Mouse (Mus musculus): ENCODE measurements around the gene Gm3164.
"Not testable (repeated sequence)": the region's sequence is repeated elsewhere in the genome, so short reads cannot be mapped to it uniquely, and the experiment has no call there.

Gm3164 gene

DNA sequence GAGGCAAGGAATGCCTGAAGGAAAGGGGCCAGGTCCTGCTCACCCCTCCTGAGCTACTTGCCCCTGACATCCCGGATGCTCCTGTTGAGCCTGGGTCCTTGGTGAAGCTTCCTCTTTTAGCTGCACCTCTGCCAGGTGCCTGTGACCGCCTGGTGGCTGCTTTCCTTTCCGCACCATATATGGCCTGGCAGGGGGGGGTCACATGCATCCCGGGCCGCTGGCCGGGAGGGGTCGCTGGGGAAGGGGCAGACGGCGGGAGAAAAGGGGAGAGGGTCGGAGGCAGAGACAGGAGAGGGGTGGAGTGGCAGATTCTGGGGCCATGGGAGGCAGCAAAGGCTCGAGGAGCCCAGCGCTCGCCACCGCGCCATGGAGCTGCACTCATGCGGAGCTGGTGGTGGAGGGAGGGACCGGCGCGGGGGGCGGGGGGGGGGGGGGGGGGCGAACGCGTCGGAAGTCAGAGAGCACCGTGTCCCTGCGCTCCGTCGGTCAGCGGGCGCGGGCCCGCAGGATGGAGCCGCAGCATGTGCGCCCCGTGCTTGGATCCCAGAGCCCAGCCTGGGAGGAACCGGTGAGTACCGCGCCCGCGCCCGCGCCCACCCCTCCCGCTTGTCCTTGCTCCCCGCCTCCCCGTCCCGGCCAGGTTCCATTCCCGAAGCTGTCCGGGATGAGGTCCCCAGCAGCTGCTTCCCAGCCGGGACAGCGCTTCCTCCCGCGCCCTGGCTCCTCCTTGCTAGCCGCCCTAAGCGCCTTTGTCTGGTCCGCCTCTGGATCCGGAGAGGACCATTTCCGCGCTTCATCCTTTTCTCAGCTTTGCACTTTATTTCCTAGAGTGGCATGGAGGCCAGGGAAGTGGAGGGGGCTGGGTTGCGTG lies at the start of gene Gm3164:
Gm3164 (plus strand) TSS at position 484 of the 871 bp plus-strand sequence.
- in situ Hi-C loops (cut with MboI, MseI), result not testable (repeated sequence)

- in situ Hi-C loops (cut with MboI, MseI), result not testable (repeated sequence)
These were observed 46.3 kb upstream of the Gm3164 start for GRCm38 (mm10) chr14:4368991-4369390.

DNA sequence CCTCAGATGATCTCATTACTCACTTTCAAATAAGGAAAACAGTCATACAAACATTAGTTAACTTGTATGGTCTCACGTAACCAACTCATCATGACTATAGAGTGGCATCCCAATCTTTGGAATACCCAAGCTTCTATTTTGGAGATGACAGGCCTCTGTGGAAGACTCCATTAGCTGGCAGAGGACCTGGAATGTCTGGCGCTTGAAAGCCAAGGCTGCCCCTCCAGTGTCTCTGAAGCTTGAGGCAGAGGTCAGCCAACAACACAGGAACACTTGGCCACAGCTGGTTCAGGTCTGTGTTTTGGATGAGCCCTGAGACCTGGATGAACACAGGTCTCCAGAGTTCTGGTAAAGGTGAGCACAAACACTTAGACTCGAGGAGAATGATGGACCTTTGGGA lies 45.6 kb upstream of the Gm3164 start:
- in situ Hi-C loops (cut with MboI, MseI), result not testable (repeated sequence)

DNA sequence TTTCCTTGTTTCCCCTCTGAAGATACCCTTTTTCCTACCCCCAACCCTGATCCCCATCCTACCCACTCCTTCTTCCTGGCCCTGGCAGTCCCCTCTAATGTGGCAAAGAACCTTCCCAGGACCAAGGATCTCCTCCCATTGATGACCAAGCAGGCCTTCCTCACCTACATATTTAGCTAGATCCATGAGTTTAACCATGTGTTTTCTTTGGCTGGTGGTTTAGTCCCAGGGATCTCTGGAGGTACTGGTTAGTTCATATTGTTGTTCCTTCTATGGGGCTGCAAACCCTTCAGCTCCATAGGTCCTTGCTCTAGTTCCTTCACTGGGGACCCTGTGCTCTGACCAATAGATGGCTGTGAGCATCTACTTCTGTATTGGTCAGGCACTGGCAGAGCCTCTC lies 37.4 kb upstream of the Gm3164 start:
- in situ Hi-C loops (cut with MboI, MseI), result loop anchor here (25.0 kb wide), 1 partner anchor 434 kb away; no protein-coding TSS in a partner anchor

DNA sequence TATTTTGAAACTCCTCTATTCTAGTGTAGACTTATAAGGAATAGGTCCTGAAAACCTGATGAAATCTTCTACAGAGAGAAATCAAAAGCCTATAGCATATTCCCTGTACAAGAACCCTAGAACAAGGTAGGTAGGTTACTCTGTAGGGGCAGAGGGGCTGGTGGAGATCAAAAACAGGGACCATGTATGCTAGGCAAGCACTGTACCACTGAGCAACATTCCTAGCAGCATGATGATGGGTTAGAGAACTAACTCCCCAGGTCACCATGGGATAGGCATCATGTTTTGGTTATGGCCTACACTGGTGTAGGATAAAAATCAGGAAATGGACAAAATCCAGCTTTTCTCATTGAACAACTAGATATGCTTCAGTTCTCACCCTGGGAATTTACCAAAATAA lies 29.6 kb upstream of the Gm3164 start:
- in situ Hi-C loops (cut with MboI, MseI), result loop anchor here (25.0 kb wide), 1 partner anchor 427 kb away; no protein-coding TSS in a partner anchor

DNA sequence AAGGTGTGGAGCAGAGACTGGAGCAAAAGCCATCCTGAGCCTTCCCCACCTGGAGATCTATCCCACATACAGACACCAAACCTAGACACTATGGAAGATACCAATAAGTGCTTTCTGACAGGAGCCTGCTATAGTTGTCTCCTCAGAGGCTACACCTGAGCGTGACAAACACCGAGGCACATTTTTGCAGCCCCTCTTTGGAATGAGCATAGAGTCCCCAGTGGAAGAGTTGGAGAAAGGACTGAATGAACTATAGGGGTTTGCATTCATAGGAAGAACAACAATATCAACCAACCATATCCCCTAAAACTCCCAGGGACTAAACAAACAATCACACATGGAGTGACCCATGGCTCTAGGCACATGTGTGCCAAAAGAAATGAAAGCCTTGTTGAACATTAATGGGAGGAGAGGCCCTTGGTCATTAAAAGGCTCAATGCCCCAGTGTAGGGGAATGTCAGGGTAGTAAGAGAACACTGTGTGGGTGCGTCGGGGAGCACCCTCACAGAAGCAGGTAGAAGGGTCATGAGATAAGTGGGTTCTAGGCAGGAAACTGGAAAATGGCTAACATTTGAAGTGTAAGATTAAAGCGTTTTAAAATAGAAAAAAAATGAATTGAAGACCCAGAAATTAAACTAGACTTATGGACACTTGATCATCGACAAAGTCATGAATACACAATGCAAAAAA lies 22.3 kb upstream of the Gm3164 start:
- in situ Hi-C loops (cut with MboI, MseI), result loop anchor here (25.0 kb wide), 1 partner anchor 419 kb away; no protein-coding TSS in a partner anchor

DNA sequence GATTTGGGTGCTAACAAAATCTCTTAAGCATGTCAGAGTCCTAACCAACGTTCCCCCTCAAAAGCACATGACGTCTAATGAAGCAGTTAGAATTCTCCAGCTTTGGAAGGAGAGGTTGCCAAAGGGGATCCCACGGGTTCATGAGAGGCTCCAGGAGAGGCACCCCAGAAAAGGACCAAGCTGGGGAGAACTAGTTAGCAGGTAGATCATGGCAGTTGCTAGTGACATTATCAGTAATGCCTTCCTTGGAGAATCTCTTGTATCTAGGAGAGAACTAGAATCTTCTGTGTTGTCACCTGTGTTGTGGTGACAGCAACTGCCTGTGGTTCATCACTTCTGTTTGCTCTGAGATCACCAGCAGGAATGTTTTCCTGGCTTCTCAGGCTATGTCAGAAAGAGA lies 18.0 kb upstream of the Gm3164 start, which contains the start of gene Gm3159:
Gm3159 (plus strand) TSS at position 301 of the 400 bp plus-strand sequence.
- in situ Hi-C loops (cut with MboI, MseI), result loop anchor here (25.0 kb wide), 1 partner anchor 415 kb away; no protein-coding TSS in a partner anchor

- in situ Hi-C loops (cut with MboI, MseI), result loop anchor here (25.0 kb wide), 1 partner anchor 414 kb away; no protein-coding TSS in a partner anchor
These were observed 16.6 kb upstream of the Gm3164 start for GRCm38 (mm10) chr14:4398624-4399023.

DNA sequence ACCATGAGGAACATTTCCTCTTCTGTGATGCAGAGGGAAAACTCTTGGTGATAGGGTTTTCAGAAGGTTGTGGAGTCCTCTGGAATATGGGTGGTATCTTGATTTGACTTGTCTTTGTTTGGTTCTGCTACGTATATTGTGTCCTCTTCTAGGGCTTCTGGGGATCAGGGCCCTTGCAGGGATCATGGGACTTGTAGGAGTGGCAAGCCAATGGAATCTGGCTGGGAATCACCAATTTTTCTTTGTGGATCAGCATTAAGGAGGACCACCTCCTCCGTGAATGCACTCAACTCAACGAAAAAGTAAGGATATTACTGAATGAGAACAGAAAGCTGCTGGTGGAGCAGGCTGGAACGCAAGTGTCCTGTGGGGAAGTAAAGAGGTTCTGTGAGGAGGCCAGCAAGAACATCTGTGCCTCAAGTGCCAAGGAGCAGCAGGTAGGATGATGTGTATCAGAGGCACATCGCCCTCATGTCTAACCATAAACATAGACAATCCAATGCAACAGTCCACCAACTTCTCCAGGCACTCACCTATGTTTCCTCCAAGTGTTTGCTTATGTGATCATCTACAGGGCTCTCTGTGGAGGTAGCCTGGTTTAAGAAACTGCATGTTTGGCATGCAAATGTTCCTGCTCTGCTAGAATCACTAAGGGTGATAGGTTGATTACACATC lies 15.0 kb upstream of the Gm3164 start:
- in situ Hi-C loops (cut with MboI, MseI), result not testable (repeated sequence)

DNA sequence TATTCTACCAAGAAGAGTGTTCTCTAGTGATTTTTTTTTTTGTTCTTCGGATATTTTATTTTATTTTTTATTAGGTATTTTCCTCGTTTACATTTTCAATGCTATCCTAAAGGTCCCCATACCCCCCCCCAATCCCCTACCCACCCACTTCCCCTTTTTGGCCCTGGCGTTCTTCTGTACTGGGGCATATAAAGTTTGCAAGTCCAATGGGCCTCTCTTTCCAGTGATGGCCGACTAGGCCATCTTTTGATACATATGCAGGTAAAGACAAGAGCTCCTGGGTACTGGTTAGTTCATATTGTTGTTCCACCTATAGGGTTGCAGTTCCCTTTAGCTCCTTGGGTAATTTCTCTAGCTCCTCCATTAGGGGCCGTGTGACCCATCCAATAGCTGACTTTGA lies 14.0 kb upstream of the Gm3164 start:
- in situ Hi-C loops (cut with MboI, MseI), result not testable (repeated sequence)

DNA sequence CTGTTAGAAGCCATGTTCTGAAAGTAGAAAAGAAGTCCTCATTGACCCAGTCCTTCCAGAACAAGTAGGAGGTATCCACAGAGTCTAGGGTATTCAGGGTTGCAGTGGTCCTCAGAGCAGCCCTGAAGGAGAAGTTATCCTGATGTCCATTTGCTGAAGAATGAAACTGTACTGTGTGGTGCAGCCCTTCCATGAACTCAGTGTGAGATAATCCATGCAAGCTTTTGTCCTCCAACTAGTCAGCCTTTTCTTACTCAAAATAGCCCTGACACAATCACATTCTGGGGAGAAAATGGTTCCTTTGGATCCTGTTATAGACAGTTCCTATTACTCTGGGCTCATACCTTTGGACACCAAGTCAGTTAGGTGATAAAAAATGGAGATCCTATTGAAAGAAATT lies 11.4 kb upstream of the Gm3164 start:
- in situ Hi-C loops (cut with MboI, MseI), result not testable (repeated sequence)

DNA sequence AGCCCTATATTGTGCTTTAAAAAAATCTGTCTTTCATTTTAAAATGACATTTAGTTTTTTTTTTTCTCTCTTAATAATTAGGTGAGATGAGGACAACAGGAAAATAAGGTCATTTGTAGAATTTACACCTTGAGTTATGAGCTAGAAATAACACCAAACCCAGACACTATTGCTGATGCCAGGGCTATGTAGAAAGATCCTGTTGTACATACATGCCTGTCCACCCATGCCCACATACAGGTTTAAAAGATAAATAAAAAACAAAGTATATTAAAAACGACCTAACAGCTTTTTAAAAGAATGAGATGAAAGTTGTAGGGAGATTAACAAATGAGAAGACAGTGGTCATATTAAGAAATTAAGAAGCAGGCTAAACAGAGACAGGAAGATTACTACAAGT lies 5.3 kb upstream of the Gm3164 start:
- in situ Hi-C loops (cut with MboI, MseI), result not testable (repeated sequence)

DNA sequence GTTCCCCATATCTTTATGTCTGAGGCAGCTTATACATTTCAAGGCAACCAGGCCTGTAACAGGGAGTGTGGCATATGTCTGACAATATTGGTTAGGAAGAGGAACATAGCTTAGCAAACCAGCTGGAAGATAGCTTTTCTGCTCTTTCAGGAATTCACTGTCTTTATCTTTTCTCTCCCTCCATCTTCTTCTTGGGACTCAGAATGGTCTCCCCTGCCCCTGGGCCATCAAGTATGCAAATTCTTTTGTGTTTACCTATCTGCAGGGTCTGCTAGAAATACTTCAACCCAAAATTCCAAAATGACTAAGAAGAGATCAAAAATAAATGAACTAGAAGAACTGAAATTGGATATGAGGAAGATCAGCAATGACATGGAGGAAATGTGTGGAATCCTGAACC lies 15.4 kb downstream of the Gm3164 start, which contains the start of gene Gm3173:
Gm3173 (plus strand) TSS at position 301 of the 400 bp plus-strand sequence.
- in situ Hi-C loops (cut with MboI, MseI), result not testable (repeated sequence)

DNA sequence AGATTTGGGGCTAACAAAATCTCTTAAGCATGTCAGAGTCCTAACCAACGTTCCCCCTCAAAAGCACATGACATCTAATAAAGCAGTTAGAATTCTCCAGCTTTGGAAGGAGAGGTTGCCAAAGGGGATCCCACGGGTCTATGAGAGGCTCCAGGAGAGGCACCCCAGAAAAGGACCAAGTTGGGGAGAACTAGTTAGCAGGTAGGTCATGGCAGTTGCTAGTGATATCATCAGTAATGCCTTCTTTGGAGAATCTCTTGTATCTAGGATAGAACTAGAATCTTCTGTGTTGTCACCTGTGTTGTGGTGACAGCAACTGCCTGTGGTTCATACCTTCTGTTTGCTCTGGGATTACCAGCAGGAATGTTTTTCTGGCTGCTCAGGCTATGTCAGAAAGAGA lies 66.2 kb downstream of the Gm3164 start, which contains the start of gene Gm3182:
Gm3182 (plus strand) TSS at position 301 of the 400 bp plus-strand sequence.
- in situ Hi-C loops (cut with MboI, MseI), result not testable (repeated sequence)

All from T-helper 2 cell (primary cell).